Mouse (Mus musculus) lung, embryonic 14.5 days (tissue): Measurements from ENCODE around the gene Rgs10. TPM values are rescaled to one million over a fixed set of nuclear protein-coding genes. Genes with fewer than 3 reads are reported as not detected.

ENCODE experiments used
- ATAC-seq: fragments of 200-750 bp; cut with Nextera tagmentation; 2 replicates; pipeline ENCODE4 v1.8.0; 2017; ENCODE audit warnings: mild to moderate bottlenecking, moderate TSS enrichment, moderate library complexity; ENCODE audit not compliant: insufficient read depth
- DNase-seq: peaks from one replicate; pipeline ENCODE4 v3.0.0-alpha.2; 2015
- H3K27ac ChIP-seq: fragments of 300-500 bp; sonication (generic); 2 replicates; pipeline ENCODE4 v1.5.1; 2014; ENCODE audit warnings: low read depth, mild to moderate bottlenecking, moderate library complexity
- H3K27me3 ChIP-seq: fragments of 300-500 bp; sonication (generic); 2 replicates; pipeline ENCODE4 v1.6.1; 2014; ENCODE audit warnings: low read length, control low read depth; ENCODE audit not compliant: insufficient read depth
- H3K36me3 ChIP-seq: fragments of 300-500 bp; sonication (generic); 2 replicates; pipeline ENCODE4 v1.6.1; 2014; ENCODE audit warnings: control low read depth; ENCODE audit not compliant: insufficient read depth
- H3K4me1 ChIP-seq: fragments of 300-500 bp; sonication (generic); 2 replicates; pipeline ENCODE4 v1.6.1; 2014; ENCODE audit warnings: antibody characterized with exemption, control low read depth; ENCODE audit not compliant: insufficient read depth
- H3K4me2 ChIP-seq: fragments of 300-500 bp; sonication (generic); 2 replicates; pipeline ENCODE4 v1.6.1; 2014; ENCODE audit warnings: mild to moderate bottlenecking
- H3K4me3 ChIP-seq: fragments of 300-500 bp; sonication (generic); 2 replicates; pipeline ENCODE4 v1.5.1; 2014; ENCODE audit warnings: low read depth, low read length
- H3K9ac ChIP-seq: fragments of 300-500 bp; sonication (generic); 2 replicates; pipeline ENCODE4 v1.6.1; 2014
- H3K9me3 ChIP-seq: fragments of 300-500 bp; sonication (generic); 2 replicates; pipeline ENCODE4 v1.6.1; 2016; ENCODE audit warnings: low read depth, low read length, control low read depth
- CTCF ChIP-seq: IDR thresholded peaks from 2 replicates; pipeline ENCODE4 v1.5.1; 2016; ENCODE audit warnings: antibody characterized with exemption, low read depth
- WGBS: fragments of 180-500 bp; shearing (Covaris S2); extraction: QIAGEN DNeasy Blood & Tissue Kit; methylation state at CpG from one replicate; pipeline ENCODE4 v1.1.7; 2014; 5-methylcytosine and 5-hydroxymethylcytosine counted together
- polyA plus RNA-seq: library from polyadenylated mRNA; unstranded; fragments of >200 nt; fragmentation: Nextera tagmentation; extraction: Ambion mirVana; gene quantifications from 2 replicates; pipeline ENCODE4 v1.2.1, GENCODE M21; 2014

The Rgs10 gene
- polyA plus RNA-seq, 1 experiment from 2014 or later = 31.1 TPM

DNA sequence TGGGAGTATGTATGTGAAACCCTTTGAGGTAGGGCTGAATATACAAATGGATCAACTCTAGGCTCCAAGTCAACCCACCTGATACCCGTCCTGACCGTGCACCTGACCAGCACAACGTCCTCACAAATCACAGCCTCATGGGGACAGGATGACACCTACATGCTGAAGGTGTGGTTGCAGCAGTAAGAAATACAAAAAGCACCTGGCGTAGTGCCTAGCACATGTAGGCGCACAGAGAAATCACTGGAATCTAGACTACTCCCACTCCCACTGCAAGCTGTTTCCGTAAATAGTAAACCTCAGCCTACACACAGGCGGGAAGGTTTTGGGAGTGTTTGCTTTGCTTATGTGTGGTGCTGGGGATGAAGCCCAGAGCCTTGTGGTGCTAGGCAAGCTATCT lies 3.1 kb upstream of the Rgs10 start:
- no peak overlapping the region for H3K4me2 ChIP-seq
- no peaks in the 10 kb centered on the region for H3K4me1 ChIP-seq
- H3K9me3 ChIP-seq = no peaks in the 10 kb centered on the region
- DNase-seq = no peak
- H3K27me3 ChIP-seq = peaks cover 51% of the 10 kb centered on the region
- WGBS = 78% methylated on average over 7 of the region's 7 CpGs
- ATAC-seq = no peak
- no peak overlapping the region for H3K4me3 ChIP-seq
- no peak overlapping the region for H3K9ac ChIP-seq
- no peaks in the 10 kb centered on the region for H3K36me3 ChIP-seq
- H3K27ac ChIP-seq = no peak overlapping the region
- TF ChIP-seq CTCF = no peak

DNA sequence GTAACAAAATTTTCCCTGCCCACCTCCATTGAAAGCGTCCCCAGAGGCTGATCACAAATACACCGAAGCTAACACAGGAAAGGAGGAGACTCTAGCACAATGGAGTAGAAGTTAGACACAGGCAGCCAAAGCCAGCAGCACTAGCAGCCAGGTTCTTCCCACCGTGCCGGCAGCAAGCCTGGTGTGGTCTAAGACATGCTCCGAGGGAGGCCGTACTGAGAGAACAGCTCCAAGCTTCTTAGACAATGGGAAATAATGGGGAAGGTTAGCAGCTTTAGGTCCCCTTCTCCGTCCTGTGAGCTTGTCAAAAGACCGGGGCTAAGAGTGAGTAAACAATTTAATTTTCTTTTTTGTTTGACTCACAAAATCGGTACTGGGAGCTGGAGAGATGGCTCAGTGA lies 1.1 kb upstream of the Rgs10 start:
- peaks cover 1% of the 10 kb centered on the region; the same call in 1 of the 2 replicates for H3K4me1 ChIP-seq
- ATAC-seq (no peak), DNase-seq (no peak)
- H3K4me2 ChIP-seq = no peak overlapping the region
- whole genome bisulfite sequencing = 17% methylated on average over 9 of the region's 9 CpGs
- H3K36me3 ChIP-seq = no peaks in the 10 kb centered on the region
- peaks cover 64% of the 10 kb centered on the region for H3K27me3 ChIP-seq
- H3K9me3 ChIP-seq = no peaks in the 10 kb centered on the region
- no peak for TF ChIP-seq CTCF
- no peak overlapping the region for H3K4me3 ChIP-seq
- H3K27ac ChIP-seq = no peak overlapping the region
- no peak overlapping the region for H3K9ac ChIP-seq

DNA sequence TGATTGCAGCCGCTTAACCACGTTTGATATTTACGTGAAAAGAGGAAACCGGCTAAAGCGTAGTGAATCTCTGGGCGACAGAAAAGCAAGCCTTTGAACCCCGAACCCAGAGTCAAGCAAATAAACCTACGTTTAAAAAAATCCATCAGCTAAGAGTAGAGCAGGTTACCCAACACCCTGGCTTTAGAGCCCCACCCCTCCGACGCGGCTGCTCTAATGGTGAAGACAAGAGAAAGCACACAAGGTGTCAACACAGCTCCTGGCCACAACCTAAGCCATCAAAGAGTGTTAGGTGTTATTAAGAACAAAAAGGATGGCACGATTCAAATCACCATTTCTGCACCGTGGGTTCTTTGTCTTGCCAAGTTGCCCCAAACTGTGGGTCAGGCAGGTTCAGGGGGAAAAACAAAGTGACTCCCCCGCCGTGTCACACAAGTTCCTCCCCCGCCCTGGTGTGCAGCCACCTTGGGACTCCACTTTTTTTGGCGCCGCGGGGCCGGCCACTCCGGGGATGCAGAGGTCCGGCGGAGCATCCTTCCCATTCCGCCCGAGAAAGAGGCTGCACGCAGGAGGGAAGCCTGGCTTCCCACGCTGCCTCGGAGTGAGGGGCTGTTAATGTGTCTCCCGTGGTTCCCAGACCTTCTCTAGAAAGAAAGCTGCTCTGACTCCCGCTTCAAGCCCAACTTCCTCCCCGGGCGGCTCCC lies 1.2 kb downstream of the Rgs10 start:
- peak overlapping the region; percentile 70 for H3K9ac ChIP-seq
- no peak for TF ChIP-seq CTCF
- H3K9me3 ChIP-seq = no peaks in the 10 kb centered on the region
- H3K4me1 ChIP-seq = peaks cover 10% of the 10 kb centered on the region
- ATAC-seq = peak; percentile 16; the same call in 1 of the 2 replicates
- H3K4me3 ChIP-seq = peak overlapping the region; percentile 76
- no peak overlapping the region for H3K27ac ChIP-seq
- peaks cover 64% of the 10 kb centered on the region for H3K27me3 ChIP-seq
- no peak for DNase-seq
- WGBS = 2% methylated on average over 32 of the region's 32 CpGs
- H3K36me3 ChIP-seq = no peaks in the 10 kb centered on the region
- peak overlapping the region; percentile 100 for H3K4me2 ChIP-seq

DNA sequence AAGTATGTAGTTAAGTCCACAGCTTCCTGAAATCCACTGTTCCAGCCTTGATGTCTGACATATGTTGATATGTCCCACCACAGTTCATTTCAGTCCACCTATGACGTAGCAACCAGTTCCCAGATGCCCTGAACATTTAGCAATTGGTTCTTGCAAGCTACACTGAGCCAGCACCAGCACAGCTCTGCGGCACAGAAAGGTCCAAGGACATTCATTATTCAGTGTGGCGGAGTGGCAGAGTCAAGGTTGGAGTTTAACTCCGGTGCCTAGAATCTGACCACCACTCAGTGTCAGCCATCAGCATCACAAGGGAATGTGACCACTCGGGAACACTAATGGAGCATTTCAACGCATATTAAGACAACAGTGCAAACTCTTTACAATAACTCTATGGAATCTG lies 1.9 kb downstream of the Rgs10 start:
- 49% methylated on average over 6 of the region's 6 CpGs for WGBS
- ATAC-seq (no peak), DNase-seq (no peak)
- H3K4me2 ChIP-seq = peak overlapping the region; percentile 100
- H3K9me3 ChIP-seq = no peaks in the 10 kb centered on the region
- H3K9ac ChIP-seq = no peak overlapping the region
- H3K36me3 ChIP-seq = no peaks in the 10 kb centered on the region
- H3K27ac ChIP-seq = no peak overlapping the region
- peak overlapping the region; percentile 76; the same call in 1 of the 2 replicates for H3K4me3 ChIP-seq
- H3K27me3 ChIP-seq = peaks cover 57% of the 10 kb centered on the region
- peaks cover 17% of the 10 kb centered on the region for H3K4me1 ChIP-seq
- TF ChIP-seq CTCF = no peak

DNA sequence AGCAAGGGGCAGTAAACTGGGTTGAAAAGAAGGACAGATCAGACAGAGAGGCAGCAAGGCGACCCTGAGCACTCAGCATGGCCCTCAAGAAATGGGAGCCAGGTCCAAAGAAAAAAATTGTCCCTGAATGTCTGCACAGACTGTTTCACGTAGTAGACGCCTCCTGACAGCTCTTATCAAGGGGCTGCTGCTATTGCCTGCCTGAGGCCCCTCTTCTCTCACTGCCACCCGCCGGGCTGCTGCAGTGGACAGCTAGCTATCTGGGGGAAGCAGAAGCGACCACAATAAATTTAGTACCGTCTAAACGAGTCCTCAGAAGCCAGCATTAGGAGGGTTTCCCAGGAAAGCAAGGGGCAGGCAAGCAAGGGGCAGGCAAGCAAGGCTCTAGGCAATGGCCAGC lies 4.1 kb downstream of the Rgs10 start:
- peaks cover 39% of the 10 kb centered on the region for H3K27me3 ChIP-seq

GRCm38 (mm10) chr7:128412071-128412833 lies 6.3 kb downstream of the Rgs10 start:
- TF ChIP-seq CTCF = no peak
- ATAC-seq (no peak), DNase-seq (peak; percentile 51)
- H3K36me3 ChIP-seq = no peaks in the 10 kb centered on the region
- peaks cover 19% of the 10 kb centered on the region for H3K27me3 ChIP-seq
- H3K9ac ChIP-seq = no peak overlapping the region
- no peak overlapping the region for H3K4me3 ChIP-seq
- peak overlapping the region; percentile 18; the same call in 1 of the 2 replicates for H3K27ac ChIP-seq
- H3K4me1 ChIP-seq = peaks cover 17% of the 10 kb centered on the region
- WGBS = 65% methylated on average over 10 of the region's 10 CpGs
- no peaks in the 10 kb centered on the region for H3K9me3 ChIP-seq
- H3K4me2 ChIP-seq = 0 out of 2 replicates have a peak overlapping the region, but pooled peaks have one; percentile 4

More for the DNA sequence above, 4.1 kb downstream of the Rgs10 start:
- WGBS = 16% methylated on average over 8 of the region's 8 CpGs
- DNase-seq (peak; percentile 72), ATAC-seq (peak; percentile 39; the same call in 1 of the 2 replicates)
- no peak overlapping the region for H3K9ac ChIP-seq
- H3K9me3 ChIP-seq = no peaks in the 10 kb centered on the region
- H3K36me3 ChIP-seq = no peaks in the 10 kb centered on the region
- H3K4me1 ChIP-seq = peaks cover 17% of the 10 kb centered on the region
- no peak overlapping the region for H3K4me3 ChIP-seq
- peak overlapping the region; percentile 30; the same call in 1 of the 2 replicates for H3K4me2 ChIP-seq
- H3K27ac ChIP-seq = peak overlapping the region; percentile 54; the same call in 1 of the 2 replicates
- TF ChIP-seq CTCF = no peak
